Mouse (Mus musculus): ENCODE measurements around the gene Tasp1.

DNA sequence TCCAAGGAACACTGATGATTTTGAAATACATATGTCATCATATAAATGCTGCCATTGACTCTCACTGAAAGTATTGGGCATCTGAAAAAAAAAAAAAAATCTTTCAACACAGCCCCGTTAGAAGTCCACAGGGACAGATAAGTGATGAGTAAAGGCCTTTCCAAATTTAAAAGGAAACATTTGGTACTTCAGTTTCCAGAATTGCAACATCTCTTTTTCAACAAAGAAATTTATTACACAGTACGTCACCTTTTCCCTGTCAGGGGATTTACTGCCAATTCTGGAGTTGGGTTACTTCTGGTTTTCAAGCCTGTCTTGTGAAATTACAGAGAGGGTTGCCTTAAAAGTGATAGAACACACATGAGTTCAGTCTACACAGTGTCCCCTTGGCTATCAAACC lies 146.8 kb downstream of the Tasp1 start:
- TF ChIP-seq CTCF (IDR thresholded peaks at IDR 0.05; ENCODE audit: low read depth) = no peak
- no peak for TF ChIP-seq EP300 (optimal IDR thresholded peaks at IDR 0.05)
